Mouse (Mus musculus): ENCODE results near the gene Gstm1. TPM values are rescaled to one million over a fixed set of nuclear protein-coding genes. Genes with fewer than 3 reads are reported as not detected.

Gene Gstm1
- 83.0 and 91.2 TPM in 2 replicates for polyA plus RNA-seq (2015; fragmentation: Nextera tagmentation; extraction: Ambion mirVana)

DNA sequence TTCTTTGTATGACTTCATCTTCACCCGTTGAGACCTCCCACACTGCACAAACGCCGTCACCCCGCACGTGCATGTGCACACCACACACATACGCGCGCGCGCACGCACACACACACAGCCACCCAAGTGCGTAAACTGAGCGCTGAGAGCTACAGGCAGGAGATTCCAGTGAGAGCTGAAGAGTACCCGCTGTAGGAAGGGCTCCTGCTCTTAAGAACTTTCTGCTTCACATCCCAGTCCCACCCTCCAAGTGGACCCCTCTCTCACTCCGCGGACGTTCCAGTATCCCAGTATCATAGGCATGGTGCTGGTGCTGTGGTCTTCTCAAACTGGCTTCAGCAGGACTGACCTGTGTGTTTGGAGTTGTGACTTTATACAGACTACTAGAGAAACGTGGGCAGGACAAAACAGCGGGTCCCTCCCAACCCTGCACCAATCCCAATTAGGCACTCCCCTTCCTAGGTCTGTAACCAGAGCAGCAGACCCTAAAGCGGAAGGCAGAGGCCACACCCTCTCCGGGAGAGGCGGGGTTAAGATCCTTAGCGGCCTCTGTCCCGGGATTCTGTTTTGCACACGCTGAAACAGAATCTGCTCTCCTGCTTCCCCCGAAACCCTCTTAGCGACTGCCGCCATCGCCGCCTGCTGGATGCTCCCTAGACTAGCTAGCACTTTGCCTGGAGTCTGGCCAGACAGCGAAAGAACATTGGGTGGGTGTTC lies at the start of gene Gstm1:
Gstm1 (minus strand) TSS at position 501 of the 717 bp plus-strand sequence.
- peak; percentile 99 for ATAC-seq (ENCODE audit: low read depth)
- Histone ChIP-seq H3K9me3 (ENCODE audit: control insufficient read depth, low read length) (no peaks in the 10 kb centered on the region), H3K4me3 (ENCODE audit: low read length) (peak within 1 kb of the TSS; percentile 46), H3K4me1 (replicated peaks; ENCODE audit: control insufficient read depth, insufficient read depth, low read length) (peaks cover 11% of the 10 kb centered on the region), H3K27ac (ENCODE audit: low read length) (peak within 1 kb of the TSS; percentile 91), H3K9ac (ENCODE audit: low read length) (peak within 1 kb of the TSS; percentile 55), H3K27me3 (ENCODE audit: control insufficient read depth, insufficient read depth, low read depth, low read length) (no peaks in the 10 kb centered on the region), H3K36me3 (ENCODE audit: control insufficient read depth, insufficient read depth, low read length) (no peaks in the 10 kb centered on the region), H3K4me2 (ENCODE audit: low read depth, low read length) (peak within 1 kb of the TSS; percentile 66)
- under 1% methylated on average over 31 of the region's 31 CpGs for WGBS

DNA sequence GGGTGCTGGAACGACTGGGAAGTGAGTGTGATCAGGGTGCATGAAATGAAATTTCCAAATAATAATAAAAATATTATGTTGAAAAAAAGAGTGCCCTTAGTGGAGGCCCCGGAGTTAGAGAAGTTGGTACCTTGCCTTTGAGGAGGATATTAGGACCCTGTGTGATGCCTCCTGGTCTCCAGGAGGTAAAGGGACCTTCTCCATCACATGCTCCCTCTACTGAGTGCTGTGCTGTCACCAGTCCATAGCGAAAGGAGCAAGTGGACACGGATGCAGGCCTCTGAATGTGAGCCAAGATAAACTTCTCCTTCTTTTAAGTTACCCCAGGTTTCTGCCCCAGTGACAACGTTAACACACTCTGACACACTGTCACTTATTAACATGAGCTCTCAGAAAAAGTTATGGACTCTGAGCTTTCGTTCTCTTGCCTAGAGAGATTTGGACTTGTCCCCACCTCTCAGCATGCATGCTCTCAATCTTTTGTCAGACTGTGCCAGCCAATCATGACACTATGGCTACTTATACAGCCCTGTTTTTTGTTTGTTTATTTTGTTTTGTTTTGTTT lies 49.7 kb upstream of the Gstm1 start:
- H3K27me3 ChIP-seq (ENCODE audit: control insufficient read depth, insufficient read depth, low read depth, low read length), result no peaks in the 10 kb centered on the region
- H3K9ac ChIP-seq (ENCODE audit: low read length), result no peak overlapping the region
- ATAC-seq (ENCODE audit: low read depth), result no peak
- H3K4me3 ChIP-seq (ENCODE audit: low read length), result no peak overlapping the region
- no peaks in the 10 kb centered on the region for H3K4me1 ChIP-seq (replicated peaks; ENCODE audit: control insufficient read depth, insufficient read depth, low read length)
- no peak overlapping the region for H3K27ac ChIP-seq (ENCODE audit: low read length)
- H3K36me3 ChIP-seq (ENCODE audit: control insufficient read depth, insufficient read depth, low read length), result no peaks in the 10 kb centered on the region
- no peak overlapping the region for H3K4me2 ChIP-seq (ENCODE audit: low read depth, low read length)
- H3K9me3 ChIP-seq (ENCODE audit: control insufficient read depth, low read length), result no peaks in the 10 kb centered on the region
- WGBS, result 49% methylated on average over 6 of the region's 6 CpGs

DNA sequence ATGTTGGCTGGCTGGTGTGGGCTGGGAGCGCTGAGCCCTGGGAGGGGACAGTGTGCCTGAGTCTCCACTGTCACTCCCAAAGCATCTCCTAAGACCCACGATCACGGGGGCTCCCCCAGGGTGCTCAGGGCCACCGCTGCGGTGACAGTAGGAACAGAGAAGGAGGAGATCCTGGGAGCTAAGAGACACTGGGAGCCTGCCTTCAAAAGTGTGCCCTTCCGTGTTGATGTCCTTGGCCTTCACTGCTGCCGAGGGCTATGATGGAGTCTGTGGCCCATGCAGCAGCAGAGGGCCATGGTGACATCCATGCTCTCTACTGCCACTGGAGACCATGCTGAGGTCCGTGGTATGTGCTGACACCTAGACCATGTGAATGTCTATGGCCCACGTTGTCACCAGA lies 47.8 kb upstream of the Gstm1 start:
- H3K36me3 ChIP-seq (ENCODE audit: control insufficient read depth, insufficient read depth, low read length), result no peaks in the 10 kb centered on the region
- no peak overlapping the region for H3K4me2 ChIP-seq (ENCODE audit: low read depth, low read length)
- H3K4me1 ChIP-seq (replicated peaks; ENCODE audit: control insufficient read depth, insufficient read depth, low read length), result no peaks in the 10 kb centered on the region
- no peak overlapping the region for H3K27ac ChIP-seq (ENCODE audit: low read length)
- no peak for ATAC-seq (ENCODE audit: low read depth)
- no peak overlapping the region for H3K9ac ChIP-seq (ENCODE audit: low read length)
- WGBS, result 77% methylated on average over 9 of the region's 9 CpGs
- no peak overlapping the region for H3K4me3 ChIP-seq (ENCODE audit: low read length)
- H3K27me3 ChIP-seq (ENCODE audit: control insufficient read depth, insufficient read depth, low read depth, low read length), result no peaks in the 10 kb centered on the region
- H3K9me3 ChIP-seq (ENCODE audit: control insufficient read depth, low read length), result no peaks in the 10 kb centered on the region

DNA sequence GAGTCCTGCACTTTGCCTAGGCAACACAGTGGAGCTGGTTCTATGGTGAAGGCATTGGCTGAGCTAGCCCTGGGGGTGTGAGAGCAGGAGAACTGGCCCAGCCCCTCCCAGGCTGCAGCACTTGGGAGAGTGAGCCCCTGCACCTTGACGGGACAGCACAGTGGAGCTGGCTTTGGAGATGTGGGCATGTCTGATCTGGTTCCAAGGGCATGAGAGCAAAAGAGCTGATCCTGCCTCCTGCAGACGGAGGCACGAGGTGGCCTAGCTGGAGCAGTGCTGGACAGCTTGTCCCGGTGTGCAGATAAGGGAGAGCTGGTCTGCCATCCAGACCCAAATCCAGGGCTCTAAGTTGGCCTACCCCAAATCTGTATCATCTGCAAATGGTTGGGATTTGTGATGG lies 46.9 kb upstream of the Gstm1 start:
- no peaks in the 10 kb centered on the region for H3K4me1 ChIP-seq (replicated peaks; ENCODE audit: control insufficient read depth, insufficient read depth, low read length)
- H3K4me3 ChIP-seq (ENCODE audit: low read length), result no peak overlapping the region
- H3K36me3 ChIP-seq (ENCODE audit: control insufficient read depth, insufficient read depth, low read length), result no peaks in the 10 kb centered on the region
- no peak overlapping the region for H3K4me2 ChIP-seq (ENCODE audit: low read depth, low read length)
- no peak for ATAC-seq (ENCODE audit: low read depth)
- H3K9ac ChIP-seq (ENCODE audit: low read length), result no peak overlapping the region
- no peak overlapping the region for H3K27ac ChIP-seq (ENCODE audit: low read length)
- 76% methylated on average over 4 of the region's 4 CpGs for WGBS
- H3K9me3 ChIP-seq (ENCODE audit: control insufficient read depth, low read length), result no peaks in the 10 kb centered on the region
- H3K27me3 ChIP-seq (ENCODE audit: control insufficient read depth, insufficient read depth, low read depth, low read length), result no peaks in the 10 kb centered on the region

DNA sequence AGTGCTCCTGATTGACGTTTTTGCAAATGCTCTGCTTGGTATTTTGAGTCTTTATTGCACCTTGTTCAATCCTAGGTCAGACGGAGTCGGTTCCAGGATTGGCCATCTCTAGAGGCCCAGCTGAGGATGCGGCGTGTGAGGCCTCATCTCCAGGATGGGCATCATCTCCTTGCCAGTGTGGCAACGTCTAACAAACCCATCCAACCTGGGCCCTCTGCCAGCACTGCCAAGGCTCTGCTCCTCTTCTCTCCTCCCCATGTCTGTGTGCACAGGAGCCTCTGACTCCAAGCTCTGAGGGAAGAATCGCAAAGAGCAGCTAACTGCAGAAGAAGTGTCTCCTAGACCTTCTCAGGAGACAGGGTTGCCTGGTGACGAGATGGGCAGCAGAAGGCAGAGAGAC lies 44.9 kb upstream of the Gstm1 start:
- Histone ChIP-seq H3K9ac (ENCODE audit: low read length) (no peak overlapping the region), H3K36me3 (ENCODE audit: control insufficient read depth, insufficient read depth, low read length) (no peaks in the 10 kb centered on the region), H3K9me3 (ENCODE audit: control insufficient read depth, low read length) (no peaks in the 10 kb centered on the region), H3K4me1 (replicated peaks; ENCODE audit: control insufficient read depth, insufficient read depth, low read length) (no peaks in the 10 kb centered on the region), H3K4me3 (ENCODE audit: low read length) (no peak overlapping the region), H3K4me2 (ENCODE audit: low read depth, low read length) (no peak overlapping the region), H3K27me3 (ENCODE audit: control insufficient read depth, insufficient read depth, low read depth, low read length) (no peaks in the 10 kb centered on the region), H3K27ac (ENCODE audit: low read length) (no peak overlapping the region)
- no peak for ATAC-seq (ENCODE audit: low read depth)
- 70% methylated on average over 8 of the region's 8 CpGs for WGBS

DNA sequence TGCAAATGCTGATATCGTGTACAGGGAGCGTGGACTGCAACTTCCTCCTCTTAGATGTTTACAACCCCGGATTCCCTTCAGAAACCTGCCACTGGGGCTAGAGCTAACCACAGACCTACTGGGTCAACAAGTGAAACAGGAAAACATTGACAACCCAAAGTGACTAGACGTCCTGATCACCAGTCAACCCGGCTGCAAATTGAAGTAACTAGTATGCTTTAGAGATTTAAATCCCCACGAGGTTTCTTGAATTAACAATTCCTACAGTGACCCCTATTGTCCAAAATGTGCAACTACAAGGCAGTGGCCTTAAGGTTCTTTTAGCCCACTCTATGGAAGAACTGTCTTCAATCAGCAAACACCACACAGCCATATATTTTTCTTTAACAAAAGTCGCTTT lies 43.6 kb upstream of the Gstm1 start:
- Histone ChIP-seq H3K4me2 (ENCODE audit: low read depth, low read length) (peak overlapping the region; percentile 47), H3K36me3 (ENCODE audit: control insufficient read depth, insufficient read depth, low read length) (no peaks in the 10 kb centered on the region), H3K4me1 (replicated peaks; ENCODE audit: control insufficient read depth, insufficient read depth, low read length) (no peaks in the 10 kb centered on the region), H3K27me3 (ENCODE audit: control insufficient read depth, insufficient read depth, low read depth, low read length) (no peaks in the 10 kb centered on the region), H3K9ac (ENCODE audit: low read length) (0 out of 2 replicates have a peak overlapping the region, but pooled peaks have one; percentile 36), H3K27ac (ENCODE audit: low read length) (no peak overlapping the region), H3K9me3 (ENCODE audit: control insufficient read depth, low read length) (no peaks in the 10 kb centered on the region), H3K4me3 (ENCODE audit: low read length) (peak overlapping the region; percentile 22; the same call in 1 of the 2 replicates)
- 14% methylated on average over 7 of the region's 7 CpGs for WGBS
- no peak for ATAC-seq (ENCODE audit: low read depth)

DNA sequence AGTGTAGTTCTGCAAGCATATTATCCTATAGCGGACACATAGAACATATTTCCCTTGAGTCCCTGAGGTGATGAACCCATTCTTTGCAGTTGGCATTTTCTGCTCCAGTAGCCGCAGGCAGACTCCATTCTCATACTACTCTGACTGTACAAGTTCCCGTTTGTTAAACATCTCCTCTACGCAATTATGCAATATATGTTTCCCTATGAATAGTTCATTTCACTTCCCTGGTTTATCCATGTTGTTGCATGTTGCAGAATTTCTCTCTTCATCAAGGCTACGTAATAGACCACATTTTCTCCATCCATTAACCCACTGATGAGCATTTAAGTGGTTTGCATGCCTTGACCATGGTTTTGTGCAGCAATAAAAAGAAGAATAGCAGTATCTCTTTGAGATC lies 32.7 kb upstream of the Gstm1 start:
- Histone ChIP-seq H3K4me2 (ENCODE audit: low read depth, low read length) (no peak overlapping the region), H3K9ac (ENCODE audit: low read length) (no peak overlapping the region), H3K36me3 (ENCODE audit: control insufficient read depth, insufficient read depth, low read length) (no peaks in the 10 kb centered on the region), H3K4me1 (replicated peaks; ENCODE audit: control insufficient read depth, insufficient read depth, low read length) (no peaks in the 10 kb centered on the region), H3K27me3 (ENCODE audit: control insufficient read depth, insufficient read depth, low read depth, low read length) (no peaks in the 10 kb centered on the region), H3K9me3 (ENCODE audit: control insufficient read depth, low read length) (no peaks in the 10 kb centered on the region), H3K27ac (ENCODE audit: low read length) (no peak overlapping the region), H3K4me3 (ENCODE audit: low read length) (no peak overlapping the region)
- 85% methylated on average over 5 of the region's 5 CpGs for WGBS
- ATAC-seq (ENCODE audit: low read depth), result no peak

DNA sequence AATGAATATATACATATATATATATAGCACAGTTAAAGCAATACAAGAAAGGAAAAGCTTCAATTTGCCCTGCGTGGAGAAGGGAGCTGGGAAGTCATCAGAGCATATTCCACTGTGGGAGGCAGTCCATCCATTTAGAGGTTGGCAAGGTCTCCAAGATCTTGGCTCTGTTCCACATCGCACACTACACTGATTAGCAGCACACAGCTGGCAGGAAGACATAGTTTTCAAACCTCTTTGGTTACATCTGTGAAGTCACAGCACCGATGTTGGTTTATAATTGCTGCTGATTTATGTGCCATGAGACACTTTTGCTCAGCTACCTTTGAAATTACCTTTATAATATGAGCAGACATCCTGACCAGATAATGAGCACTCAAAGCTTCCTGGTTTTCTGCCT lies 30.5 kb upstream of the Gstm1 start:
- Histone ChIP-seq H3K9me3 (ENCODE audit: control insufficient read depth, low read length) (no peaks in the 10 kb centered on the region), H3K9ac (ENCODE audit: low read length) (no peak overlapping the region), H3K4me1 (replicated peaks; ENCODE audit: control insufficient read depth, insufficient read depth, low read length) (peaks cover 3% of the 10 kb centered on the region; the same call in 1 of the 2 replicates), H3K27me3 (ENCODE audit: control insufficient read depth, insufficient read depth, low read depth, low read length) (no peaks in the 10 kb centered on the region), H3K4me3 (ENCODE audit: low read length) (no peak overlapping the region), H3K36me3 (ENCODE audit: control insufficient read depth, insufficient read depth, low read length) (no peaks in the 10 kb centered on the region), H3K27ac (ENCODE audit: low read length) (no peak overlapping the region), H3K4me2 (ENCODE audit: low read depth, low read length) (no peak overlapping the region)
- ATAC-seq (ENCODE audit: low read depth), result no peak
- WGBS, result 46% methylated on average over 3 of the region's 3 CpGs

DNA sequence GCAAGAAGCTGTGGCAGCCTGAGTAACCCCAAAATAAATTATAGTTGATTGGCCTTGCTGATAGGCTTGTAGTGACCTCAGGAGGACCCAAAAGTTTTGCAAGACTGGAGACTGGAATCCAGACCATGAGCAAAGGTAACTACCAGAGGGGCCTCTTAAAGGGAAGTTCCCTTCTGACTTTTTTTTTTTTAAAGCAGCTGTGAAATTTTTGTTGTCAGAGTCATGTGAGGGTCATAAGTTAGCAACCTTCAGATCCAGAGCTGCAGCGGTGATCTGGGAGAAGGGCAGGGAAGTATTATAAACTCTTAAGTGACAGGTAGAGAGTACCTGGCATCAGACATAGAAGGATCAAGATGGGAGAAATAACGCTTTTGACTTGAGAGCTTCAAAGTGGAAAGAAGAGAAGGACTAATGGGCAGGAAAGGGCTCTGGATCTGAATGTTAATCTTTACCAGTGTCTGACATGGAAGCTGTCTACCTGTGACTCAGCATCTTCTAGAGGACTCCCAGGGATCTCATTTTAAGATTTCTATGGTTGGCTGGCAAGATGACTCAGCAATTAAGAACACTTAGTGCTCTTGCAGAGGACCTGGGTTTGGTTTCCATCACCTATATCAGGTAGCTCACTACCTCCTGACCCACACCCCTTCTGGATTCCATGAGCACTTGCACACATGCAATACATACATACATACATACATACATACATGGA lies 29.3 kb upstream of the Gstm1 start:
- H3K4me3 ChIP-seq (ENCODE audit: low read length), result no peak overlapping the region
- WGBS, result 79% methylated on average over 2 of the region's 2 CpGs

More for the DNA sequence above, 29.3 kb upstream of the Gstm1 start:
- H3K9me3 ChIP-seq (ENCODE audit: control insufficient read depth, low read length), result no peaks in the 10 kb centered on the region
- H3K36me3 ChIP-seq (ENCODE audit: control insufficient read depth, insufficient read depth, low read length), result no peaks in the 10 kb centered on the region
- H3K4me1 ChIP-seq (replicated peaks; ENCODE audit: control insufficient read depth, insufficient read depth, low read length), result peaks cover 3% of the 10 kb centered on the region; the same call in 1 of the 2 replicates
- H3K27me3 ChIP-seq (ENCODE audit: control insufficient read depth, insufficient read depth, low read depth, low read length), result no peaks in the 10 kb centered on the region
- no peak for ATAC-seq (ENCODE audit: low read depth)
- no peak overlapping the region for H3K27ac ChIP-seq (ENCODE audit: low read length)
- no peak overlapping the region for H3K4me2 ChIP-seq (ENCODE audit: low read depth, low read length)
- H3K9ac ChIP-seq (ENCODE audit: low read length), result no peak overlapping the region

Measured in lung, embryonic 16.5 days (tissue).